Mouse (Mus musculus): ENCODE measurements around the gene Pfkfb4.

Gene Pfkfb4

GRCm38 (mm10) chr9:109031686-109032085 is 40.1 kb downstream of the Pfkfb4 start:
- no peak for ATAC-seq (ENCODE audit: low TSS enrichment)

DNA sequence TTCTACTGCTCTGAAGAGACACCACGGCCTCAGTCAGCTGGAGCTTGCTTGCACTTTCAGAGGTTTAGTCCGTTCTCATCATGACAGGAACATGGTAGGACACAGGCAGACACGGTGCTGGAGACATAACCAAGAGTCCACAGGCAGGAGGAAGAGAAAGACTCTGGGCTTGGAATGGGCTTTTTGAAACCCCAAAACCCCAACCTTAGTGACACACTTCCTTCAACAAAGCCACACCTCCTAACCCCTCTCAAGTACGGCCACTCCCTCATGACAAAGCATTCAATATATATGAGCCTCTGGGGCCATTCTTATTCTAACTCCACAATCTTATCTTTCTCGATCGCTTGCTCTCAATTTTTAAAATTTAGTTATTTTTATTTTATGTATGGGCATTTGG is 40.9 kb downstream of the Pfkfb4 start:
- no peak for ATAC-seq (ENCODE audit: low TSS enrichment)

DNA sequence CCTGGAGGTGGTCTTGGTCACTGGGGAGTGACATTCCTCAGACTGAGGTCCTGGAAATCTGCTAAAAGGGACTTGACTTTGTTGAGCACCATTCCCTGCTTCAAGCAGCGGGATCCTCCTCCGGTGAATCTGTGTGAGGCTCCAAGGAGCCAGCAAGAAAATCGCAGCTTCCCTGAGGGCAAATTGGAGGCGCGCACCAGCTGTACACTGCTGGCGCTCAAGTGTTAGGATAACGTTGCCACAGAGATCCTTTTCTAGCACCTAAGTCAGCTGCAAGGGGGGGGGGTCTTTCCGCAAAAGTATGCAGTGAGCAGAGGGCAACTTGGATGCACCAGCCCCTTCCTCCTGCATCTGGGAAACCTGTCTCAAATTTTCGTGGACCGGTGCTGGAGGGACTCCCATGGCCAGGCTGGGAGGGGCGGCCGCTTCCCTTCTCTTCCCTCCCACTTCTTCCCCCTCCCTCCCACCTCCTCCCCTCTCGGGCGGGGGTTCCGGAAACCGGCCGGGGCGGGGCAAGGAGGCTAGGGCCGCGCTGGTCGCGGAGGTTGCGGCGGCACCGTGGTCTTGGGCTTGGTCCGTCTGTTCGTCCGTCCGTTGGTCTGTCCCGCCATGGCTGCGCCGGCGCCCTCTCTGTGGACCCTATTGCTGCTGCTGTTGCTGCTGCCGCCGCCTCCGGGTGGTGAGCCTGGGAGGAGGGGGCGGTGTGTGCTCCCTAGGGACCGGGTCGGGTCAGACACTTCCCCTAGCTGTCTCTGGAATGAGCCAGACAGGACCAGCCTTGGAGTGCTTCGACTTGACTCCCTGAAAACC is 46.7 kb downstream of the Pfkfb4 start, which contains the start of gene Shisa5:
Gene Shisa5 (plus strand): TSS at position 480 of the 810 bp plus-strand sequence.
- ATAC-seq (ENCODE audit: low TSS enrichment): peak; percentile 31; the same call in 1 of the 2 replicates

DNA sequence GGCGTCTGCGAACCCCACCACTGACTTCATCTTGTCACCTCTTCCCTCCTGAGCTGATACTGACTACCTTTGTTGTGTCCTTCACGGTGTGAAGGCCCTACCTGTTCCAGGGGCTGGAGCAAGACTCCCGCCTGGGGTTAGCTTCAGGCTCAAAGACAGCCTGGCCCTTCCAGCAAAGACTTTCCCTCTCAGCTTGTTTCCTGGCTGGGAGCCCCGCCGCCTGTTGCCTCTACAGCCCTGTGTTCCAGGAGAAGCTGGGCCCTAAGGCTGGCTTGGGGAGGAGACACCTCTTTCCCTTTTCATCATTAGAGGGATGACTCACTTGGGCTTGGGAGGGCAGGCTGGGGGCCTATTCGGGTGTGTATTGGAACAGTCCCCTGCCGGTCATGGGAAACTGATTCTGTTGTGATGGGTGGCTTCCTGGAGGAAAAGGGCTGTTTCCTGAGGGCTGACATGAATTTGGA is 47.4 kb downstream of the Pfkfb4 start:
- ATAC-seq (ENCODE audit: low TSS enrichment): no peak

- no peak for ATAC-seq (ENCODE audit: low TSS enrichment)
Observed at GRCm38 (mm10) chr9:109039681-109040080, 48.1 kb downstream of the Pfkfb4 start.

- ATAC-seq (ENCODE audit: low TSS enrichment): no peak
Observed at GRCm38 (mm10) chr9:109040216-109040615, 48.6 kb downstream of the Pfkfb4 start.

- no peak for ATAC-seq (ENCODE audit: low TSS enrichment)
Observed at GRCm38 (mm10) chr9:109040906-109041305, 49.3 kb downstream of the Pfkfb4 start.

DNA sequence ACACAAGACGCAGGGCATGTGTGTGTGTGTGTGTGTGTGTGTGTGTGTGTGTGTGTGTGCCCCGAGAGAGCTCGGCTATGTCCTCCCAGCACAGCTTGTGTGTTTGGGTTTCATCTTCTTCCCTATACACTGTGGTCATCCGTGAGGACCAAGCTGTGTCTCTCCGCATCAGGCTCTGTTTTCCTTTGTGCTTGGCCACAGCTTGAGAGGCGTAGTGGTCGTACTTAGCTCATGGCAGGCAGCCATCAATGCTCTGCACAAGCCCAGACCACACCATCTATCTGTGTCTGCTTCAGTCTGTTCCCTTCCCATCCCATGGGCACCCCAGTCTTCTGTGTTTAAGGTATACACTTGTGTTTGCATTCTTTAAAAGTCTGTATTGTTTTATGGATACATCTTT is 49.8 kb downstream of the Pfkfb4 start:
- ATAC-seq (ENCODE audit: low TSS enrichment): no peak

DNA sequence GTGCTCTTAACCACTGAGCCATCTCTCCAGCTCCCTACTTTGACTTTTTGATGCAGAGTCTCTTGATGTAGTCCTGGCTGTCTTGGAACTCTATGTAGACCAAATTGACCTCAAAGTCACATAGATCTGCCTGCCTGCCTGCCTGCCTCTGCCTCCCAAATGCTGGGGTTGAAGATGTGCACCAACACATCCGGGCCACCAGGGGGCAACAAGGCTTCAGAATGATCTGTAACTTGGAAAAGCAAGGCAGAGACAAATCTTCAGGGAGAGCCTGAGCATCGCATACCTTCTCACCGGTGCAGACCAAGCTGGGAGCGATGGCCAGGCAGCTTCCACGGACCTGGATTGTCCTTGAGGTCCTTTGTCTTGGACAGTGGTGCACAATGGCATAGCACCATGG is 54.7 kb downstream of the Pfkfb4 start:
- ATAC-seq (ENCODE audit: low TSS enrichment): peak; percentile 34; the same call in 1 of the 2 replicates

DNA sequence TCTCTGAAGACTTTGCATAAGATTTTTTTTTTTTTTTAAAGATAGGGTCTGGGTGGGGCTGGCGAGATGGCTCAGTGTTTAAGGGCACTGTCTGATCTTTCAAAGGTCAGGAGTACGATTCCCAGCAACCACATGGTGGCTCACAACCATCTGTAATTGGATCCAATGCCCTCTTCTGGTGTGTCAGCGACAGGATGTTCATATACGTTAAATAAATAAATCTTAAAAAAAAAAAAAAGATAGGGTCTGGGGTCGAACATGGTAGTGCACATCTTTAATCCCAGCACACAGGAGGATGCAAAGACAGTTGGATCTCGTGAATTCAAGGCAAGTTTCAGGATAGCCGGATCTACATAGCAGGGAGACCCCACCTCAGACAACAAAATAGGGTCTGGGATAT is 57.7 kb downstream of the Pfkfb4 start:
- ATAC-seq (ENCODE audit: low TSS enrichment): no peak

DNA sequence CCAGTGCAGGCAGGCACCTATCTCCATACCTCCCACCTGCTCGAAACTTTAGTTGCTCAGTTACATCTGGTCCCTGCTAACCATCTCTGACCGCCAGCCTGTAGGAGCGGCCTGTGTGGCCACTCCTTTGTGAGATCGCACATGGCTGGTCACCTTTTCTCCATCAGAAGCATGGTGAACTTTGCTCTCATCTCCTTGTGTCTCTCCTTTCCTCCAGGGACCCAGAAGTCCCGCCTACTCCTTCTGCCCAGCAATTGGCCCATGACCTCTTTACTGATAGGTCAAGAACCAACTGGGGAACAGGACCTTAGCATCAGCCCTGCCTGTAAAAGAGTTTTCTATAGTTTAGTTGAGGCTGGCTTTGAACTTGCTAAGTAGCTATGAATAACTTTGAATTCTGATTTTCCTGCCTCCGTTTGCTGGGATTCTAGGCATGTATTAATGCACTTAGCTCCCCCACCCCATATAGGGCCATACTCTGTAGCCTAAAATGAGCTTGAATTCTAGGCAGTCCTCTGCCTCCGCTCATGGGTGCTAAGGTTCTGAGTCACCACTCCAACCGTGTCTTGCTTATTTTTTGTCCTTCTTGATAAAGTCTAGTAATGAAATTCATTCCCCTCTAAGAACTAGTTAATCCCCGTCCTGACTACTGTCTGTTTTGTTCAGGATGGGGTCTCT is 58.6 kb downstream of the Pfkfb4 start:
- no peak for ATAC-seq (ENCODE audit: low TSS enrichment)

DNA sequence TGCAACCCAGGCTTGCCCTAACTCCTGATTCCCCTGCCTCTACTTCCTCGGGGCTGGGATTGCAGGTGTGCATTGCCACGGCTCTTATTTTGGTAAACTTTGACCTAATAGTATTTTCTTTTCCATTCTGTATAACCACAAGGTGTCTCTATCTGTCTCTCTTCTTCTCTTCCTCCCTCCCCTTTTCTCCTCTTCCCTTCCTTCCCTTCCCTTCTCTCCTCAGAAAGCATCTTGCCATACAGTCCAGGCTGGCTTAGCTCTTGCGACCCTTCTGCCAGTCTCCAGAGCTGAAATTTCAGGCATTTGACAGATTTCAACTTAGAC is 59.1 kb downstream of the Pfkfb4 start:
- ATAC-seq (ENCODE audit: low TSS enrichment): no peak

GRCm38 (mm10) chr9:109051011-109051501 is 59.5 kb downstream of the Pfkfb4 start:
- no peak for ATAC-seq (ENCODE audit: low TSS enrichment)

DNA sequence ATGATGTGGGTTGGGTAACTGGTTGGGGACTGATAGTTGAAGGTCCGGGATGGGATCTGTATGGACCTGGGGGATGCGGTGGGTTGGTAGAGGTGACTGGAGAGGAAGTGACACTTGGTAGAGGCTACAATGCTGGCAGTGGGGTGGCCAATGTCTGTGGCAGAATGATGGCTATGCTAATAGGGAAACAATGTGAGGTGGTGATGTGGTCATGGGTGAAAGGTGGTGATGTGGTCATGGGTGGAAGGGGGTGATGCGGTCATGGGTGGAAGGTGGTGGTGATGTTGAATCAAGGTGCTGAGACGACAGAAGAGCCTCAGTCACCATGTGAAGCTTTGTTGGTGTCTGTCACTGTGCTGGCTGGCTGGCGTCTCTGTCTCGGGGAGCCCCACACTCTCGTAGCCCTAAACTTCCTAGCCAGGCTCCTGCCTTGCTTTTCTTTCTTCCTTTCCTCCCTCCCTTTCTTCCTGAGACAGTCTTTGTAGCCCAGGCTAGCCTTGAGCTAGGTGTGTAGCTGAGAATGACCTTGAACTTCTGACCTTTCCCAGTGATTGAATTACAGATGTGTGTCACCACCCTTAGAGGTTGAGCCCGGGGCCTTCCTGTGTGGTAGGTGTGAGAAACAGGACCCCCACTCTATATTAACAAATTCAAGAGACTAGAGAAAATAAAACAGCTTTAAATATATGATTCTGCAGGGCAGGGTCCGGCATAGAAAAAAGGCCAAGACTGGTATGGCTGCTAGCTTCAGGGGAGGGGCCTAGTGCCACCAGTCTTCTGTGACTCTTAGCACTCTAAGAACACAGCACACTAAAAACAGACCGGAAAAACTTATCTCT is 60.3 kb downstream of the Pfkfb4 start:
- ATAC-seq (ENCODE audit: low TSS enrichment): no peak

- ATAC-seq (ENCODE audit: low TSS enrichment): no peak
Observed at GRCm38 (mm10) chr9:109052490-109053260, 61.1 kb downstream of the Pfkfb4 start.

DNA sequence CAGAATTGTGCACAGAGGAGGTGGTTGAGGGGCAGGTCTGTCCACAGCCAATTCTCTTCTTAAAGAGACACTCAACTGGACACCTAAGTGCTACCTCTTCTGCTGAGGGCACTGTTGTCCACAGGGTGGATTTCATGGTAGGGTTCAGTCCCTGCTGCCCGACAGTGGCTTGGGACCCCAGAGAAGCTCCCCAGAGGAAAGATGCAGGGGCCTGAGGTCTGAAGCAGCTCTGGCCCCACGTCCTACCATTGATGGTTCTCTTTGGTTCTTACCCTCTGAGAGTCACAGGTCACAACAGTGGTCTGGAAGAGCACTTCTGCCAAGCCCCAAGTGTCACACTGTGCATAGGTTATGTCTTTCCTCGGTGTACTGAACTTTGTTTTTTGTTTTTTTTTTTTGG is 61.8 kb downstream of the Pfkfb4 start:
- ATAC-seq (ENCODE audit: low TSS enrichment): no peak

- ATAC-seq (ENCODE audit: low TSS enrichment): no peak
Observed at GRCm38 (mm10) chr9:109053851-109054250, 62.3 kb downstream of the Pfkfb4 start.

DNA sequence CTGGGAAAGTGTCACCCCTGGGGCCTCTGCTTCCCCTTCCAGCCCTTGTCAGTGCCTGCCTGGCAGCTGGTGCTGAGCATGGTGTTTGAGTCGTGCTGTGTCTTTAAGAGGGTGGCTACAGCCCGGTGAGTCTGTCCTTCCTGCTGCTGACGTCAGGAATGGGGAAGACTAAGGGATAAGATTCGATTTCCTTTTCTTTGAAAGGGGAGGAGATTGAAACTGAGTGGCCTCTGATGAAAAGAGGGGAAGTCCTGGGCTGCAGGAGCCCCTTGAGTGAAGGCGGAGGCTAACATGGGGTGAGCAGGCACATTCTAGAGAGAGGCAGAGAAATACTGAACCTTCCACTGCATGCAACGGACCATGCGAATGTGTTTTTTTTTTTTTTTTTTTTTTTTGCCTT is 63.1 kb downstream of the Pfkfb4 start:
- ATAC-seq (ENCODE audit: low TSS enrichment): peak; percentile 80

DNA sequence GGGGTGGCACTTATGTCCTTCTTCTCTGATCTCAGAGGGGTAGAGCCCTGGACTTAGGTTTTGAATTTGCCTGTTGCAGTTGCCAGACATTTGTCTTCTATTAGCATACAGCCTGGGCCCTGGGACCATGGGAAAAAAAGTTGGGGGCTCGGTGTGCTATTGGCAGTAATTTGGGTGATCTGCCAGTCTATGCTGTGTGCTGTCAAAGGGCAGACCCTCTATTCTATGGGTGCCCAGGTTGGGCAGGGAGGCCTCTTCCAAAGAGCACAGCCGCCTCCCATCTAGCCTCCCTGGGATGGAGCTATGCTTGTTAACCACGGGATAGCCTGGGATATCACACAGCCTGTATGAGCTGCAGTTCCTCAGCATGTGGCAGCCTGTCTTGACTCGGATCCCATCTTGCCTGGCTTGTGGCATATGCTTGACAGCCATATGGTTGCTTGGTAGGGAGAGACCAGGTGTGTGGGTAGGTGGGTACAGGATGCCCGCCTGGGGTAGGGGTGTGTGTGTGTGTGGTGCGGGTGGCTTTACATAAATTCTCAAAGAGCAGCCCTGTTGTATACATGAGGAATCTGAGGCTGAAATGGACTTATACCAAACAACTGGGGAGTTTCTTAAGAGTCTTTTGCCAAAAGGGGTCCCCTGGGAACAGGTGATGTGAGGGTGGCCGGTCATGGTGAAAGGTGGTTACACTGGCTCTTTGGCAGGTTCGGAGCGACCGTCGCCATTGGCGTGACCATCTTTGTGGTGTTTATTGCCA is 63.9 kb downstream of the Pfkfb4 start:
- no peak for ATAC-seq (ENCODE audit: low TSS enrichment)

DNA sequence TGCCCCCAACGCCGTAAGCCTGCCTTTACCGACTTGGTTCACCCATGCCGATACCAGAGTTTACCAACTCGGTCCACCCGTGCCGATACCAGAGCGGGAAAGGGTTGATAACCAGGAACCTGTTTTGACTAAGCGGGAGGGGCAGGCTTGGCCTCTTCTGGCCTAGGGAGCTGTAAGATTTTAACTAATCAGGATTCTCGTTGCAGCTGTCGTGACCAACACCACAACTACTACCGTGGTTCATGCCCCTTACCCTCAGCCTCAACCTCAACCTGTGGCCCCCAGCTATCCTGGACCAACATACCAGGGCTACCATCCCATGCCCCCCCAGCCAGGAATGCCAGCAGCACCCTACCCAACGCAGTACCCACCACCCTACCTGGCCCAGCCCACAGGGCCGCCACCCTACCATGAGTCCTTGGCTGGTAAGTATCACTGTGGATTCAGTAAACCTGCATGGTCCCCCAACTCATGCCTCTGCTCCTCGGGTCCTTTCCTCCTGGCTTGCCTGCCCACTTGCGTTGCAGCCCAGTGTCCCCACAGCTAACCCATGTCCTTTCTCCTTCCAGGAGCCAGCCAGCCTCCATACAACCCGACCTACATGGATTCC is 64.6 kb downstream of the Pfkfb4 start:
- no peak for ATAC-seq (ENCODE audit: low TSS enrichment)

Measured in frontal cortex, adult (tissue).